Mouse (Mus musculus): ENCODE measurements around the gene Boll.

The Boll gene

DNA sequence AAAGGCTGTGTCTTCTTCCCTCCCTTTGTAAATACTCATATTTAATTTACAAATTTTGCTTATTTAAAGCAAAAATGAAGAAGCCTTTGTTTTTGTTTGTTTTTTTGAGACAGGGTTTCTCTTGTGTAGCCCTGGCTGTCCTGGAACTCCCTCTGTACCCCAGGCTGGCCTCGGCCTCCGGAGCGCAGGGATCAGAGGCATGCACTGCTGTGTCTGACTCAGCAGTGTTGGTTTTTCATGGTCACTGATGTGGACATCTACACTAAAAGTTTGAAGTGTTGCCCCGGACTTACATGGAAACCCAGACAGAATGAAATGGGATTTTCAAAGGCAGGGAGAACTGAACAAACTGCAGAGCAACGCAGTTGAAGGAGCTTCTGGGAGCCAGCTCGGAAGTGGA lies 155.7 kb downstream of the Boll start:
- in situ Hi-C loops (cut with MboI): no loop called here

DNA sequence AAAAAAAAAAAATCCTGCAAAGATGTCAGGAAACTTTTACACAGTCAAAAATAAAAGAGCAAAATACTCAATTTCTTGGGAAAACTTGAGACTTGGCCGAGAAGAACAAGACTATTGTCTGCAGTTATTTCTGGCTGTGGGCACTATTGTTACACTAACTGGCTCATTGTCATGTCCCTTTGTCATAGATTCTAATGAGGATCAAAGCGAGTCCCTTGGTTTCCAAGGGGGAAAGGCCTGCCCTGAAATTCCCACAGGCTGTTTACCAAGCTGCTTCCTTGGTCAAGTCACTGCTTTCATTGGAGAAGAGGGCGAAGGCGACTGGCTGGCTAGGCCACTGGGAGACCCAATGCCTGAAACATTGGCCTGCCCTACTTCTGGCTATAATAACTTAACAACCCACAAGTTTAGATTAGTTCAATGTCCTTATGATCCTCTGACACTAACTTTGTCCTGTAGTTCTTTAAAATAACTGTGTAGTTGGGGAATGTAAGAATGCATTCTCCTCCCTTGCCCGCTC lies 157.4 kb downstream of the Boll start:
- in situ Hi-C loops (cut with MboI): no loop called here

DNA sequence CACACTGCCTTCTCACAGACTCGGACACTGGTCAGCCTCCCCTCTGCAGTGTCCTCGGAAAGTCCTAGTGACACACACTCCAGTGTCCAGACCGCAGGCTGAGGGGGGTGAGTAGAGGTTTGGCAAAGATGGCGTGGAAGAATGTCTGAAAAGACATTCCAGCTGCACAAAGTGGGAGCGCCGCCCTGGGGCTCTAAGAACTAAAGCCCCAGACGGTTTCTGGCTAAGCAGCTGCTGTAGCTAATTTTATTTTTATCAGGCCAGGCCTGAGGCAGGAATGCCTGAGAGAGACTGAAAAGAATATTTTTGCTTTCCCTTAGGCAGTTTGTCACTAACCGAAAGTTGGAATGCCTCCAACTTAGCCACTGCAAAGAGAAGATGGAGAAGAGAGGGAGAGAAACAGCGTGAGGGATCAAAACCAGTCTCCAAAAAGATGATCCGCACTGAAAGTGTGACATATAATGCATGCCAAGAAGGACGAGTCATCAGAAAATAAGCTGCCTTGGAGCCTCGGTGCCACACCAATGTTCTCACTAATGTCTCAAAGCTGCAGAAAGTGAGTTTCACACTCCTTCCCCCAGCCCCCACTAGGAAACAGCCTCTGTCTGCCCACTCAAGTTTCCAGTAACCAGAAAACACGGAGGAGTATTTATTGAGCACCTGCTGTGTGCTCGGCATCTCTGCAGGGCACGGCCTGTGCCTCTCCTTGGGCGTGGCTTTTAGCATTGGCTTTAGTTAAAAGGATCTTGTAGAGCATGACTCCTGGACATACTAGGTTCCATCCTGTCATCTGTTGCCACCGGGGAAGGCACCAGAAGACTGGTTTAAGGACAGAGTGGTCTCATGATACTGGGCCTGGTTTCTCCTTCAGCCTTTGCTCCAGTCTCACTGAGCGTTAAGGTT lies 161.2 kb downstream of the Boll start:
- in situ Hi-C loops (cut with MboI): no loop called here

DNA sequence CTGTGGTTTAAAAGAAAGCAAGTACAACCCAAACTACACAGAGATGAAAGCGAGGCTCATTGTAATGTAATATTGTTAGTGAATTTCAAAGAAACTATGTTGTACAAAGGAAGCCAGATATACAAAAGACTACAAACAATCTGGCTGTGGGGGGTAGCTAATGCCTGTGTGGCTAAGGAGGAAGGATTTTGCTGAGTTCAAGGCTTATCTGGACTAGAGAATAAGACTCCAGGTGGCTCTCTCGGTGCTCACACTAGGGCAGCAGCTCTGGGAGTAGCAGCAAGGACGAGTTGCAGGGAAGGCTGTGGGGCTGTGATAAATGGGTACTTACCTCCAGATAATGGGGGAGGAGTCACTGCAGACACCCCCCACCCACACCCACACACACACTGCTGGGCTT lies 164.6 kb downstream of the Boll start:
- in situ Hi-C loops (cut with MboI): no loop called here
